Mouse (Mus musculus): ENCODE data around the gene Rhot2. TPM values are rescaled to one million over a fixed set of nuclear protein-coding genes. Genes with fewer than 3 reads are reported as not detected.
A peak's percentile ranks its signal among the peaks of the same experiment; 100 is the strongest.
"Not testable (repeated sequence)": the region's sequence is repeated elsewhere in the genome, so short reads cannot be mapped to it uniquely, and the experiment has no call there.

Rhot2 gene
- polyA plus RNA-seq, 1 experiment from 2014 or later = 13.0 TPM

DNA sequence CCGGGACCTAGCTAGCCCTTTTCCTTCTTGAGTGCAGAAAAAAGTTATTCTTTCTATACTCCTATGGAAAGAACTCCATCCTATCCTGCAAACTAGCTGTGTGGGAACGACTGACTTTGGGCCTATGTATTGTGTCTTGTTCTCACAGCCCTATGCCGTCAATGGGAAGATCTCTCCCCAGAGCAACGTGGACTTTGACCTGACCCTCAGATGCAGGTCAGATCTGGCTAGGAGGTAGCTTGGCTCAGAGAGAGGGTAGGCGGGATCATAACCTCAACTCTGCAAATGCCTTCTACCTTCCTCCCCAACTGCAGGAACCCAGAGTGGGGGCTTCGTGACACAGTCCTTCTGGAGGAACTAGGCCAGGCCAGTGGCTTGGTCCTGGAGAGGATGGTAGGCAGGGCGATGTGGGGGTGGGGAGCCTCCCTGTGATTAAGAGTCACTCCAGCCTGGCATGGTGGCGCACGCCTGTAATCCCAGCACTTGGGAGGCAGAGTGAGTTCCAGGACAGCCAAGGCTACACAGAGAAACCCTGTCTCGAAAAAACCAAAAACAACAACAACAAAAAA, 31.8 kb upstream of the Rhot2 start:
- 0 out of 2 replicates have a peak overlapping the region, but pooled peaks have one; percentile 1 for H3K27ac ChIP-seq (ENCODE audit: low read depth, low read length)
- ATAC-seq (ENCODE audit: low FRiP score, low TSS enrichment) = no peak
- H3K9ac ChIP-seq (ENCODE audit: low read depth, low read length) = peak overlapping the region; percentile 75

DNA sequence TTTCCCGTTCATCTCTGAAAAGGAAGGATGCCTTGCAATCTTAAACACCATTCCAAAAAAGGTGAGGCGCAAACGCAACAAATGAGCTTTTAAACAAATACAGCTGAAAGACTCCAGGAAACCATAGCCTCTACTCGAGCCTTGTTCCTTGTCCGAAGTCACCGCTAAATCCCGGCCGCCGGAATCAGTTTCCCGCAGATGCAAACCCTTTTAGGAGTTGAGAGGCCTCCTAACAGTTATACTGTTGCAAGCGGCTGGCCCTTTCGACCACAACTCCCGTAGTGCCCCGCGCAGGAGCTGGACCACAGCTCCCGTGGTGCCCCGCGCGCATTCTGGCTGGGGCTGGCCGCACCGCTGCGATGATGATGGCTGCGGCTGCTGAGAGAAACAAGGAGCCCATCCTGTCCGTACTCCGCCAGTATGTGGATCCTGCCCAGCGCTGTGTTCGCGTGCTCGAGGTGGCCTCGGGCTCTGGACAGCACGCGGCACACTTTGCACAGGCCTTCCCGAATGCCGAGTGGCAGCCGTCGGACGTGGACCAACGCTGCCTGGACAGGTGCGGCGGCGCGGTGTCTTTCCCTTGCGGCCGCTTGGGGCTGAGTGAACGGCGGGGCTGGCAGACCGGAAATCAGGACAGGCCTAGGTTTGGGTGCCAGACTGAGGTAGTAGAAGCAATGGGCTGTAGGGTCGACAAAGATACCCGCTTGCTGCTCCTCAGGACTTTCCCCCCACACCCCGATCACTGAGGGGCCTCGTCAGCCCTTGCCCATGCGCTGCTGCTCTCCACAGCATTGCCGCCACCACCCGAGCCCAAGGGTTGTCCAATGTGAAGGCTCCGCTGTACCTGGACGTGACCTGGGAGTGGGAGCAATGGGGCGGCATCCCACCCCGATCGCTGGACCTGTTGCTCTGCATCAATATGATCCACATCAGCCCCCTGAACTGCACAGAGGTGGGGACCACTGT, 30.8 kb upstream of the Rhot2 start:
- peak; percentile 91 for ATAC-seq (ENCODE audit: low FRiP score, low TSS enrichment)

More for the DNA sequence above, 31.8 kb upstream of the Rhot2 start:
- Histone ChIP-seq H3K9me3 (ENCODE audit: control insufficient read depth, low read length) (no peaks in the 10 kb centered on the region), H3K27me3 (ENCODE audit: control insufficient read depth, insufficient read depth, low read length) (no peaks in the 10 kb centered on the region), H3K4me2 (replicated peaks; ENCODE audit: low read depth, low read length) (peak overlapping the region; percentile 73), H3K4me1 (ENCODE audit: control insufficient read depth, insufficient read depth, low read length) (peaks cover 30% of the 10 kb centered on the region), H3K36me3 (ENCODE audit: control insufficient read depth, insufficient read depth, low read length) (peaks cover 17% of the 10 kb centered on the region), H3K4me3 (ENCODE audit: low read length) (peak overlapping the region; percentile 69)
- 63% methylated on average over 10 of the region's 10 CpGs for WGBS

DNA sequence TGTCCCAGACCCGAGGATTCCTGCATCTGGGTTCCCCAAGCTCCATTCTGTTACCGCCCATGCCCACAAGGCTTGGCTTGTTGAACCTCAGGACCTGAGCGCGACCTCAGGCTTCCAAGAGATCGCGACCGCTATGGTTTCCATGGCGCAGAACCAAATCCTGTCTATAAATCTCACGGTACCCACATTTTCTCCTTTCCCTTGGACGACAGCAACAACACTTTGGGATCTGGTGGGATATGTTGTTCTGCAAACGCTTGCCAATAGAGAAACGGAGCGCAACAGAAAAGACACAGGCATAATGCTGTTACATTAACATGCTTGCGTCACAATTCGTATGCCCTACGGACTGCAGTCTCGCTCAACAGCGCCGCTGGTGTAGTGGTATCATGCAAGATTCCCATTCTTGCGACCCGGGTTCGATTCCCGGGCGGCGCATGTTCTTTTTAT, 30.1 kb upstream of the Rhot2 start, which contains the start of gene Mettl26:
Mettl26 (plus strand) TSS at position 354 of the 450 bp plus-strand sequence.
- peak within 1 kb of the TSS; percentile 69 for H3K4me3 ChIP-seq (ENCODE audit: low read length)
- peaks cover 16% of the 10 kb centered on the region; the same call in 1 of the 2 replicates for H3K4me1 ChIP-seq (ENCODE audit: control insufficient read depth, insufficient read depth, low read length)
- peak within 1 kb of the TSS; percentile 75 for H3K9ac ChIP-seq (ENCODE audit: low read depth, low read length)
- no peaks in the 10 kb centered on the region for H3K27me3 ChIP-seq (ENCODE audit: control insufficient read depth, insufficient read depth, low read length)
- under 1% methylated on average over 25 of the region's 25 CpGs for WGBS
- ATAC-seq (ENCODE audit: low FRiP score, low TSS enrichment) = peak; percentile 72
- peak within 1 kb of the TSS; percentile 93 for H3K27ac ChIP-seq (ENCODE audit: low read depth, low read length)
- peaks cover 17% of the 10 kb centered on the region for H3K36me3 ChIP-seq (ENCODE audit: control insufficient read depth, insufficient read depth, low read length)
- peak within 1 kb of the TSS; percentile 73 for H3K4me2 ChIP-seq (replicated peaks; ENCODE audit: low read depth, low read length)
- H3K9me3 ChIP-seq (ENCODE audit: control insufficient read depth, low read length) = no peaks in the 10 kb centered on the region

More for the DNA sequence above, 30.8 kb upstream of the Rhot2 start:
- WGBS = 1% methylated on average over 59 of the region's 59 CpGs
- Histone ChIP-seq H3K36me3 (ENCODE audit: control insufficient read depth, insufficient read depth, low read length) (peaks cover 17% of the 10 kb centered on the region), H3K27ac (ENCODE audit: low read depth, low read length) (peak overlapping the region; percentile 93), H3K27me3 (ENCODE audit: control insufficient read depth, insufficient read depth, low read length) (no peaks in the 10 kb centered on the region), H3K4me3 (ENCODE audit: low read length) (peak overlapping the region; percentile 69), H3K9ac (ENCODE audit: low read depth, low read length) (peak overlapping the region; percentile 75), H3K4me2 (replicated peaks; ENCODE audit: low read depth, low read length) (peak overlapping the region; percentile 73), H3K9me3 (ENCODE audit: control insufficient read depth, low read length) (no peaks in the 10 kb centered on the region), H3K4me1 (ENCODE audit: control insufficient read depth, insufficient read depth, low read length) (peaks cover 22% of the 10 kb centered on the region)

DNA sequence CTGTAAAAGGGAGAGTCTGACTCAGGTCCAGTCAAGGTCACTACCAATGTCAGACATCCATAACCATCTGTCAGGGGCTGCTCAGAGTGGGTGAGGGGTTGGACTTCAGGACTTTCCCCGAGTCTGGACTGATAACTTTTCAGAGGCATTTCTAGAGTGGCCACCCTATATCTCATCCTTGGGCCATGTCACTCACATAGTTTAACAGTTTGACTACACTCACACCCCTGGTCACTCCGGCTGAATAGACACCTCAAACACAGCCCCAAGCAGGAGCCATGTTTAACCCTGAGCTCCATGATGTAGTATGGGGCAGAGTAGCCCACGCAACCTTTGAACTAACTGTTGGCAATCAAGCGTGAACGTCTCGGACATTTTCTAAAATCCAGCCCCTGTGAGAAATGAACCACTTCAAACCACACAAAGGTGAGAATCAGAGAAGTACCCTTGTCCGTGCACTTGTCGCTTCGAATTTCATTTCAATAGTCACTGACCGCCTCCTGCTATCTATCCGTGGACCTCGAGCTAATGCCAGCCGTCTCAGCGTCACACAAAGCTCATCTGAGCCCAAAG, 29.6 kb upstream of the Rhot2 start:
- Histone ChIP-seq H3K4me3 (ENCODE audit: low read length) (peak overlapping the region; percentile 69), H3K4me1 (ENCODE audit: control insufficient read depth, insufficient read depth, low read length) (peaks cover 16% of the 10 kb centered on the region; the same call in 1 of the 2 replicates), H3K27me3 (ENCODE audit: control insufficient read depth, insufficient read depth, low read length) (no peaks in the 10 kb centered on the region), H3K36me3 (ENCODE audit: control insufficient read depth, insufficient read depth, low read length) (peaks cover 17% of the 10 kb centered on the region), H3K27ac (ENCODE audit: low read depth, low read length) (peak overlapping the region; percentile 79), H3K4me2 (replicated peaks; ENCODE audit: low read depth, low read length) (peak overlapping the region; percentile 73), H3K9me3 (ENCODE audit: control insufficient read depth, low read length) (no peaks in the 10 kb centered on the region), H3K9ac (ENCODE audit: low read depth, low read length) (peak overlapping the region; percentile 75; the same call in 1 of the 2 replicates)
- ATAC-seq (ENCODE audit: low FRiP score, low TSS enrichment) = 0 out of 2 replicates have a peak, but pooled peaks have one; percentile 9
- 5% methylated on average over 14 of the region's 14 CpGs for WGBS

DNA sequence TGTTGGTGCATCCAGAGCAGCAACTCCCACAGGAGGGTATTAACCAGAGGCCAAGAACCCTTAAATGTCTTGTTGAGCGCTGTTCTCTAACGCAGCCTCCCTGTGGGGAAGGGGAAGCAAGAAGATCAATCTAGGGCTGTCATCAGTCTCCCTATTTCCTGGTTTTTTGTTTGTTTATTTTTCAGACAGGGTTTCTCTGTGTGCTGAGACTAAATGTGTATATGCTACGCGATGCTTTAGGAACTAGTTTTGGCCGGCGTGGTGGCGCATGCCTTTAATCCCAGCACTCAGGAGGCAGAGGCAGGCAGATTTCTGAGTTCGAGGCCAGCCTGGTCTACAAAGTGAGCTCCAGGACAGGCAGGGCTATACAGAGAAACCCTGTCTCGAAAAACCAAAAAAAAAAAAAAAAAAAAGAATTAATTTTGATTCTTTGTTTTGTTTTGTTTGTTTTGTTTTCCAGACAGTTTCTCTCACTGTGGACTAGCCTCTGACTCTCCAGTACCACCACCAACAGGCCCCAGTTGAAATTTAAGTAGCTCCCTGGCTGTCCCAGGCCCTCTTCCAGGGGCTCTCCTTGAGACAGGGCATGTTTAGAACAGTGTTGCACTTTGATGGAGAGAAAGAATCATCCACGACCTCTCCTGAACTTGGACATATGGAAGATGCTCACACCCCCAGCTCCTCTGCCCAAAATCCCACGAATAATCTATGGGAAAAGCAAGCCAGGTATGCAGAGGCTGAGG, 28.9 kb upstream of the Rhot2 start:
- Histone ChIP-seq H3K9ac (ENCODE audit: low read depth, low read length) (no peak overlapping the region), H3K27ac (ENCODE audit: low read depth, low read length) (no peak overlapping the region), H3K4me3 (ENCODE audit: low read length) (peak overlapping the region; percentile 69; the same call in 1 of the 2 replicates), H3K9me3 (ENCODE audit: control insufficient read depth, low read length) (no peaks in the 10 kb centered on the region), H3K27me3 (ENCODE audit: control insufficient read depth, insufficient read depth, low read length) (no peaks in the 10 kb centered on the region), H3K4me1 (ENCODE audit: control insufficient read depth, insufficient read depth, low read length) (peaks cover 21% of the 10 kb centered on the region; the same call in 1 of the 2 replicates), H3K36me3 (ENCODE audit: control insufficient read depth, insufficient read depth, low read length) (peaks cover 11% of the 10 kb centered on the region), H3K4me2 (replicated peaks; ENCODE audit: low read depth, low read length) (peak overlapping the region; percentile 73; the same call in 1 of the 2 replicates)
- 69% methylated on average over 11 of the region's 11 CpGs for WGBS
- no peak for ATAC-seq (ENCODE audit: low FRiP score, low TSS enrichment)

DNA sequence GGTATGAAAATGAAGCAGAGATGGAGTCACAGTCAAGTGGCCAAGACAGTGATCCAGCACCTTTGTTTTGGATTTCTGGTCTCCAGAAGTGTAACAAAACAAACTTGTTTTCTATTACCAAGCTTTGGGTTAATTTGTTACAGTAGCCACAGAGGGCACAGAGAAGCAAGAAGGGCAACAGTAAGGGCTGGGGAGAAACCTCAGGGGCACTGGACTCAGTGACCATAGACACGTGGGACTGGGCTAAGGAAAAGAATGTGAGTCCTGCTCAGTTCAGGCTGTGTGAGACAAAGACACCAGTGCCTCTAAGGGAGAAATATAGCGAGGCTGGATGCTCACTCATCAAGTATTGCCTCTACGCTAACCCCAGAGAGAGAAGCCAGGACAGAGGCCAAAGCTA, 28.0 kb upstream of the Rhot2 start:
- Histone ChIP-seq H3K27me3 (ENCODE audit: control insufficient read depth, insufficient read depth, low read length) (no peaks in the 10 kb centered on the region), H3K36me3 (ENCODE audit: control insufficient read depth, insufficient read depth, low read length) (peaks cover 2% of the 10 kb centered on the region; the same call in 1 of the 2 replicates), H3K9ac (ENCODE audit: low read depth, low read length) (no peak overlapping the region), H3K4me1 (ENCODE audit: control insufficient read depth, insufficient read depth, low read length) (peaks cover 25% of the 10 kb centered on the region; the same call in 1 of the 2 replicates), H3K4me3 (ENCODE audit: low read length) (no peak overlapping the region), H3K9me3 (ENCODE audit: control insufficient read depth, low read length) (no peaks in the 10 kb centered on the region), H3K4me2 (replicated peaks; ENCODE audit: low read depth, low read length) (no peak overlapping the region), H3K27ac (ENCODE audit: low read depth, low read length) (no peak overlapping the region)
- 87% methylated on average over 3 of the region's 3 CpGs for WGBS
- no peak for ATAC-seq (ENCODE audit: low FRiP score, low TSS enrichment)

DNA sequence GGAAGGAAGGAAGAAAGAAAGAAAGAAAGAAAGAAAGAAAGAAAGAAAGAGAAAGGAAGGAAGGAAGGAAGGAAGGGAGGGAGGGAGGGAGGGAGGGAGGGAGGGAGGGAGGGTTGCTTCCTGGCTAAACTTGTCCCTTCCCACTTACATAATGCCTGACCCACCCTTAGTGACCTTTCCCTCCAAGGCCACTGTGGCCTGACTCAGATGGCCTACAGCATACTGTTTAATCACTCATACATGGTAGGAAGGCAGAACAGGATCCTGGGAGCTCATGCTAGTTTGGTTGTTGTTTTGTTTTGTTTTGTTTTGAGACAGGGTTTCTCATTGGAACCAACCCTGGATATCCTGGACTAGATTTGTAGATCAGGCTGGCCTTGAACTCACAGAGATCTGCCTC, 26.9 kb upstream of the Rhot2 start:
- not testable (repeated sequence) for ATAC-seq (ENCODE audit: low FRiP score, low TSS enrichment); H3K36me3 ChIP-seq (ENCODE audit: control insufficient read depth, insufficient read depth, low read length); H3K27ac ChIP-seq (ENCODE audit: low read depth, low read length); H3K4me3 ChIP-seq (ENCODE audit: low read length); H3K9ac ChIP-seq (ENCODE audit: low read depth, low read length); H3K9me3 ChIP-seq (ENCODE audit: control insufficient read depth, low read length); H3K4me2 ChIP-seq (replicated peaks; ENCODE audit: low read depth, low read length); H3K27me3 ChIP-seq (ENCODE audit: control insufficient read depth, insufficient read depth, low read length)
- H3K4me1 ChIP-seq (ENCODE audit: control insufficient read depth, insufficient read depth, low read length) = peaks cover 26% of the 10 kb centered on the region; the same call in 1 of the 2 replicates

DNA sequence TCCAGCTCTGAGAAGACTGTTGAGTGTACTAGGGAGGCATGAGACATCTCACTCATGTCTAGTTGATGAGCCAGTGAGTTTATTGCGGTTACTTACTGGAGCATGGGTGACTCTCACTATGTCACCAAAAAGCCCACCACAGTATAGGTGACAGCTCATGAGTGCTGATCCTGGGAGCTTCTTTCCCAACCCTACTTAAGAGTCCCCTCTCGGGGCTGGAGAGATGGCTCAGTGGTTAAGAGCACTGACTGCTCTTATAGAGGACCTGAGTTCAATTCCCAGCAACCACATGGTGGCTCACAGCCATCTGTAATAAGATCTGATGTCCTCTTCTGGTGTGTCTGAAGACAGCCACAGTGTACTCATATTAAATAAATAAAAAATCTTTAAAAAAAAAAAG, 25.3 kb upstream of the Rhot2 start:
- 80% methylated on average over 2 of the region's 2 CpGs for WGBS
- Histone ChIP-seq H3K27me3 (ENCODE audit: control insufficient read depth, insufficient read depth, low read length) (no peaks in the 10 kb centered on the region), H3K4me2 (replicated peaks; ENCODE audit: low read depth, low read length) (no peak overlapping the region), H3K9ac (ENCODE audit: low read depth, low read length) (no peak overlapping the region), H3K4me3 (ENCODE audit: low read length) (no peak overlapping the region), H3K4me1 (ENCODE audit: control insufficient read depth, insufficient read depth, low read length) (peaks cover 18% of the 10 kb centered on the region; the same call in 1 of the 2 replicates), H3K9me3 (ENCODE audit: control insufficient read depth, low read length) (no peaks in the 10 kb centered on the region), H3K36me3 (ENCODE audit: control insufficient read depth, insufficient read depth, low read length) (no peaks in the 10 kb centered on the region), H3K27ac (ENCODE audit: low read depth, low read length) (no peak overlapping the region)
- no peak for ATAC-seq (ENCODE audit: low FRiP score, low TSS enrichment)
